Comparison of ENCODE assay signal across 7 mouse cellular contexts in the genomic region with DNA sequence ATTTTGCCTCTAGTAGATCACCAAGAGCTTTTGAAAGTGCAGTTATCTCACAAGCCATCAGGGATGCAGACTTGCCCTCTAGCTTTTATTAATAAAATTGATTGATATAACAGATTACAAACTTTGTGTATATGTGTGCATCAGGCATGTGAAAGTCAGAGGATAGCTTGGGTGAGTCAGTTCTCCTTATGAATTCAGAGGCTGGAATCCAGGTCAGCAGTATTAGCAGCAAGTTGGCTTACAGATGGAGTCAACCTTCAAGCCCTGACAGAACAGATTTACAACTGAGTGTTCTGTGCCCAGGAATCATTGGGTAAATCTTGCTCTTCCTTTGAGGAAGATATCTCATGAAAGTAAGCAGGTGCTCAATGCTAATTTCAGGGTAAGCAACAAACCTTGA. TPM values are rescaled to one million over a fixed set of nuclear protein-coding genes. Genes with fewer than 3 reads are reported as not detected.
DNase-seq lines count a peak whose midpoint lies in the region; ATAC-seq and TF ChIP-seq lines count a peak whose summit lies in the region.

No protein-coding gene starts in this region.

- H3K4me1 ChIP-seq in lung, adult 2 months (ENCODE audit: control insufficient read depth, insufficient read depth, low read length) = peaks cover 5% of the 10 kb centered on the region
- peaks cover 21% of the 10 kb centered on the region for H3K4me1 ChIP-seq in embryonic facial prominence, embryonic 10.5 days
- H3K4me1 ChIP-seq in hindbrain, embryonic 16.5 days (ENCODE audit: control insufficient read depth, insufficient read depth, low read depth, low read length) = peaks cover 12% of the 10 kb centered on the region
- H3K4me1 ChIP-seq in neural tube, embryonic 13.5 days (replicated peaks) = peaks cover 21% of the 10 kb centered on the region

- peak overlapping the region; percentile 91; the same call in 1 of the 2 replicates for H3K9ac ChIP-seq in hindbrain, embryonic 16.5 days (ENCODE audit: low read depth, low read length)
- peak overlapping the region; percentile 83 for H3K9ac ChIP-seq in neural tube, embryonic 13.5 days

- peak overlapping the region; percentile 83 for H3K4me2 ChIP-seq in hindbrain, embryonic 16.5 days (ENCODE audit: low read length)
- peak overlapping the region; percentile 78 for H3K4me2 ChIP-seq in neural tube, embryonic 13.5 days

- H3K27ac ChIP-seq in embryonic facial prominence, embryonic 10.5 days (replicated peaks) = peak overlapping the region; percentile 98
- no peak overlapping the region for H3K27ac ChIP-seq in hindbrain, embryonic 16.5 days (ENCODE audit: low read depth, low read length)
- no peak overlapping the region; the same call in 1 of the 2 replicates for H3K27ac ChIP-seq in neural tube, embryonic 13.5 days (replicated peaks)

- no peaks in the 10 kb centered on the region for H3K27me3 ChIP-seq in embryonic facial prominence, embryonic 10.5 days (replicated peaks; ENCODE audit: low read depth, poor library complexity, severe bottlenecking)
- H3K27me3 ChIP-seq in hindbrain, embryonic 16.5 days (replicated peaks; ENCODE audit: control insufficient read depth, insufficient read depth, low read length) = no peaks in the 10 kb centered on the region
- H3K27me3 ChIP-seq in neural tube, embryonic 13.5 days = no peaks in the 10 kb centered on the region

- TF ChIP-seq POLR2A in lung, adult 2 months (IDR thresholded peaks at IDR 0.05; ENCODE audit: borderline replicate concordance, extremely low read depth, low read depth, low read length) = no peak

- H3K9me3 ChIP-seq in embryonic facial prominence, embryonic 10.5 days = no peaks in the 10 kb centered on the region
- no peaks in the 10 kb centered on the region for H3K9me3 ChIP-seq in hindbrain, embryonic 16.5 days (ENCODE audit: control insufficient read depth, low read length)
- H3K9me3 ChIP-seq in neural tube, embryonic 13.5 days = no peaks in the 10 kb centered on the region

- peak overlapping the region; percentile 72 for H3K4me3 ChIP-seq in lung, adult 2 months (replicated peaks; ENCODE audit: extremely low read depth, low read depth, low read length)
- H3K4me3 ChIP-seq in embryonic facial prominence, embryonic 10.5 days = peak overlapping the region; percentile 79
- H3K4me3 ChIP-seq in hindbrain, embryonic 16.5 days (ENCODE audit: low read length) = peak overlapping the region; percentile 81
- peak overlapping the region; percentile 54 for H3K4me3 ChIP-seq in neural tube, embryonic 13.5 days

- no peak for DNase-seq in lung, adult 2 months
- no peak for DNase-seq in lung, postnatal 4 days
- DNase-seq in embryonic facial prominence, embryonic 10.5 days (ENCODE audit: low spot score) = no peak
- DNase-seq in natural killer cell, adult 2 months (ENCODE audit: low spot score in 2 of 2) = no peak

- TF ChIP-seq CTCF in lung, adult 2 months (IDR thresholded peaks at IDR 0.05; ENCODE audit: insufficient read depth, low read length) = no peak

- ATAC-seq in hindbrain, embryonic 16.5 days = no peak
- no peak for ATAC-seq in neural tube, embryonic 13.5 days (ENCODE audit: low read depth)
- ATAC-seq in frontal cortex, adult (ENCODE audit: low TSS enrichment) = no peak

- H3K36me3 ChIP-seq in embryonic facial prominence, embryonic 10.5 days (replicated peaks) = no peaks in the 10 kb centered on the region
- no peaks in the 10 kb centered on the region for H3K36me3 ChIP-seq in hindbrain, embryonic 16.5 days (ENCODE audit: control insufficient read depth, insufficient read depth, low read length)
- H3K36me3 ChIP-seq in neural tube, embryonic 13.5 days = no peaks in the 10 kb centered on the region

RNA-seq across cellular contexts. Expression of a gene that starts 0.9 kb away (rescaled TPM):
- polyA plus RNA-seq in lung, adult 2 months (2012; rRNA removed) = 3.8 and 4.2 TPM in 2 replicates
- 19.8 and 24.4 TPM in 2 replicates for polyA plus RNA-seq in embryonic facial prominence, embryonic 10.5 days (2016; fragmentation: Nextera tagmentation; extraction: Ambion mirVana)
- 12.9 and 13.3 TPM in 2 replicates for polyA plus RNA-seq in hindbrain, embryonic 16.5 days (2015; fragmentation: Nextera tagmentation; extraction: Ambion mirVana)
- 16.9 and 19.6 TPM in 2 replicates for polyA plus RNA-seq in neural tube, embryonic 13.5 days (2015; fragmentation: Nextera tagmentation; extraction: Ambion mirVana)
